Mouse (Mus musculus) small intestine, adult 2 months (tissue): Measurements from ENCODE around the gene Zrsr1.

ENCODE experiments used
- CTCF ChIP-seq: fragments of 200-500 bp; IDR thresholded peaks from 2 replicates; pipeline ENCODE4 v1.5.1; 2012; ENCODE audit warnings: low read depth, mild to moderate bottlenecking, control low read depth, inconsistent platforms, low read length, moderate library complexity, mixed read lengths; ENCODE audit not compliant: insufficient replicate concordance, insufficient read length; ENCODE audit errors: extremely low read depth
- POLR2A ChIP-seq: fragments of 200-500 bp; IDR thresholded peaks from 2 replicates; pipeline ENCODE4 v1.6.1; 2012; ENCODE audit warnings: low read depth, mild to moderate bottlenecking, control low read depth, inconsistent platforms, low read length, moderate library complexity

GRCm38 (mm10) chr11:22964401-22964800, 7.4 kb upstream of the Zrsr1 start:
- TF ChIP-seq POLR2A (no peak), CTCF (no peak)
